Mouse (Mus musculus) spleen, postnatal 14 days (tissue): ENCODE measurements around the gene Rapgef6.

Experiments used
- DNase-seq, 2 experiments: peaks; one replicate each; pipeline ENCODE4 v3.0.0; 2021 to 2022; ENCODE audit warnings: low spot score in 2 of 2

Rapgef6 gene

DNA sequence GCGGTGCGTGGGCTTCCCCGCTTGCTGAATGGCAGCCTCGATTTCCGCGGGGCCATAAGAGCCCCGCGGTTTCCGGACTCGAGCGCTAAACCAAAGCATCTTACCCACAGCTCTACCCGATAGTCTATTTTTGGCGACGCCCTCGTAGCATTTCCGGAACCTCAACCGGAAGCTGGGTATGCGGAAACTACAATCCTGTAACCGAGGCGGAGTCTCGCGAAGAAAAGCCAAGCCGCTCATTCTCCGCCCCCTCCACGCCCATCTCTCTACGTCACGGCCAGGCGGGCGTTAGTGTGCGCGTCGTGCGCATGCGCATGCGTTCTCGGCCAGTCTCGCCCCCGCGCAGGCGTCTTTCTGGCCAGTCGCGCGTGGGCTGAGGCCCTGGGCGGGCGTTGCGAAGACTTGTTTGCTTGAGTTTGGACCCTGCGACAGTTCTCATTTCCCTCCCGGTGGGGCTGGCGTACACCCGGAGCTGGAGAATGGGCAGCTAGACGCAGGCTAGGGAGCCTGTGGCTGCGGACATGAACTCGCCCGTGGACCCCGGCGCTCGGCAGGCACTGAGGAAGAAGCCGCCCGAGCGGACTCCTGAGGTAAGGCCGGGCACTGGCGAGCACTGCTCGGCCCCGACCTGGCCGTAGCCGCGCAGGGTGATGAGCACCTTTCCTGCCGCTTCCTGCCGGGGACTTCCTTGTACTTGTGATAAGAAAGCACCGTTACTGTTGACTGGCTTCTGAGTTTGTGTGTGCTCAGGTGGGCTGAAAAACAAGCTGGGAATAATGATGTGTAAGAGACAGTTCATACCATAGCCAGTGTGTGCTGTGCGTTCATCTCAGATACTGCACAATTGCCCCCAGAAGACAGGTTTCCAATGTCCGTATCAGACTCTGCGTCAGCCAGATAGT, at the start of gene Rapgef6:
Rapgef6 (plus strand) TSS at position 319 of the 902 bp plus-strand sequence.
- DNase-seq = peak; percentile 98 to 99

DNA sequence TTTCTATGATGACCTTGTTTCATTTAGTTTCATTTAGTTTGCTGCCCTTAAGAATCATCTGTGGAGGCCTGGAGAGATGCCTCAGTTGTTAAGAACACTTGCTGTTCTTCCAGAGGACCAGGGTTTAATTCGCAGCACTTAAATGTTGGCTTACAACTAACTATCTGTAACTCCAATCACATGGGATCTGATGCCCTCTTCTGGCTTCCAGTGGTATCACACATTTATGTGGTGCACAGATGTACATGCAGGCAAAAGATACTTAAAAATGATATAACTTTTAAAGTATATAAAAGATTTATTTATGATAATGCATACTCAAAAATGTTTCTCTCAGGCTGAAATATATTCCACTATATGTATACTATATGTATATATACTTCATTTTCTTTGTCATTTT, 44.2 kb upstream of the Rapgef6 start:
- no peak for DNase-seq

DNA sequence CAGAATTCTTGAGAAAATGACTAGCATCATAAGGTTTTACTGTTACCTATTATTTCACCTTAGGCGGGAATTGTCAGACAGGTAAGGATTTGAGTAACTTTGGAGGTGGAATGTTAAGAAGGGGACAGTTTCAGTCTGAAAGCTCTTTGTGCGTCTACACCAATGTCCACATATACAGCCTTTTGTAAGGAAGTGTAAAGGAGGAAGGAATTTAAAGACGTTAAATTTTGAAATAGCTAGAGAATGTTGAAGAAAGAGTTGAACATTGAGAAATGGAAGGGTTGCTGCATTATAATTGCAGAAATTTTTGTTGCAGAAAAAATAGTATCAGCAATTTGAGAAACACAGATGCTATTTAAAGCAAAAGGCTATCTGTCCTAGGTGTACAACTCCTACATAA, 36.6 kb upstream of the Rapgef6 start:
- no peak for DNase-seq

DNA sequence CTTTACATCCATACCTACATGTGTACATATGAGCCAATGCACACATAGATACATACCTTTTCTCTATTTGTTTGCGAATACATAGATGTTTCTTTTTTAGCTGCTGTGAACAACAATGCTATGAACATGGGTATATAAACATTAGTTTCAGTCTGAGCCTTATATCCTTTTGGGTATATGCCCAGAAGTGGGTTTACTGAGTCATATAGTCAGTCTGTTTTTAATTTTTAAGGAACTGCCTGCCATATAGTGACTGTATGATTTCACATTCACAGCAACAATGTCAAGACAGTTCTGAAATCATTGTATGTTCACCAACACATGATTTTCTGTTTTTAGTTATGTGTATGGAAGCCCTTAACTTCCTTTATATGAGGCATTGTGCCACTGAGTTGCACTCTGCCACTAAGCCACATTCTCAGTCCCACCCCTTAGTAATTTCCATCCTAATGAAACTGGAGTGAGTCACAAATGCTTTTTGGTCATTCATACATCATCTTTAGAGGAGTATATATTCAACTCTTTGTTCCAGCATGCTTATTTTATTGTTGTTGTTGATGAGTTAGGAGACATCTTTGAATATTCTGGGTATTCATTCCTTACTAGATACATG, 30.6 kb upstream of the Rapgef6 start:
- no peak for DNase-seq

DNA sequence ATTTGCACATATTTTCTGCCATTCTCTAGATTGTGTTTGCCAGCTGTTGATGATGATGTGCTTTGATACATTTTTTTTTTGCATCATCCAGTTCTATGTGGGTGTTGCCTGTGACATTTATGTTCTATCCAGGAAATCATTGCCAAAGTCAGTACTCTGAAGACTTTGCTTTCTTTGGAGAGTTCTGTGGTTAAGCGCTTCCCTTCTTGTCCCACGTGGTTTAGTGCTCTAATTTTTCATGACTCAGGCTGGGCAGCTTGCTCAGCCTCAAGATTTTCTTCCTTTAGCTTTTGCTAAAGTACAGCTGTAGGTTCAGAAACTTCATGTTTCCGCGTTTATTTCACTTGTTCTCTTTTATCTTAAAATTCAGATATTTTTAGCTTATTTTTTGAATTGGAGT, 30.1 kb upstream of the Rapgef6 start:
- no peak for DNase-seq

DNA sequence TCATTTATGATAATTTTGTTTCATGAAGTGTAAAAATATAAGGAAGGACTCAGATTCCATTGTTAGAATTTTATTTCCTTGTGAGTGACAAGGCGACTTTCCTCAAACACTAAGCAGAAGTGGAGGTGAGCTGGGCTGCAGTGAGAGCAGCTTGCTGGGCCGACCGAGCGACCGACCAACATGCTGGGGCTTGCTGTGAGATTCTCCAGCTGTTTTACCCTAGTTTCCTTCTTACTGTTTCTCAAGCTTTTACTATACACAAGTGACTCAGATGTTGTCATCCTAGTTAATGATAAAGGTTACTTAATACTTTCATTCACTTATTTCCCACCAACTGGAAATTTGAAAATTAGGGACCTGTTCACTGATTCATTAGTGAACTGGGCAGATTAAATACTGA, 22.8 kb upstream of the Rapgef6 start:
- no peak for DNase-seq

DNA sequence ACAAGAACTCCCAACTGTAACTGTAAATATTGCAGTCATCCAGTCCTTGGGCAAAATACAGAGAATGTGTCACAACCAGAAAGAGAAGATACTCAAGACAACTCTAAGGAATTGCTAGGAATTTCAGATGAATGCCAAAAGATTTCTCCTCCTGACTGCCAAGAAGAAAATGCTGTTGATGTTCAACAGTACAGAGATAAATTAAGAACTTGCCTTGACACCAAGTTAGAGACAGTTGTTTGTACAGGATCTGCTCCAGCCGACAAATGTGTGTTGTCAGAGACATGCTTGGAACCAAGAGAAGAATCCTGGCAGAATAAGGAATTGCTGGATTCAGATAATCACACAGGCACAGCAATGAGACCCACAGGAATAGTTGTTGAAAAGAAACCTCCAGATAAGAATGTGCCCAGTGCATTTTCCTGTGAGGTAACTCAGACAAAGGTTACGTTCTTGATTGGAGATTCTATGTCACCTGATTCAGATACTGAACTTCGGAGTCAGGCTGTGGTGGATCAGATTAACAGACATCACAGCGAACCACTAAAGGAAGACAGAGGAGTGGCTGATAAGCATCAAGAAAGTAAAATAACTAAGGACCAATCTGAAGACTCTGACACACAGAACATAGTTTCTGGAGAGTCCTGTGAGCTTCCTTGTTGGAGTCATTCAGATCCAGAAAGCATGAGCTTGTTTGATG, 20.0 kb upstream of the Rapgef6 start:
- DNase-seq = no peak

DNA sequence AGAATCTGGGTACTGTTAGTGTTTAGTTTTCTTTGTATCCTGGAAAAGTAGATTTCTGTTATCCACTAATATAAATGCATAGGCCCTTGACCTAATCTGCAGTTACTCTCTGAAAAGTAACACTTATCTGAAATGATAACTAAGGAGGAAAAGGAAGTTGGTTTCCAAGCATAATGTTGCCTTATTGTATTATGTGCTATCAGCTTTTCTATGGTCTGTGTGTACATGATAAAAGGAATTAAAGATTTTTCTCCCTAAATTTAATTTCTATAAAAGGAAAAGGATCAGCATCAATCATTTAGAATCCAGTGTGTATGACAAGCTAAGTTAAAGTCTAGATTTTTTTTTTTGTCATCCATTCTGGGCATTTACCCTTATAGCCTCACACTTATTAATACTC, 9.1 kb upstream of the Rapgef6 start:
- DNase-seq = no peak

DNA sequence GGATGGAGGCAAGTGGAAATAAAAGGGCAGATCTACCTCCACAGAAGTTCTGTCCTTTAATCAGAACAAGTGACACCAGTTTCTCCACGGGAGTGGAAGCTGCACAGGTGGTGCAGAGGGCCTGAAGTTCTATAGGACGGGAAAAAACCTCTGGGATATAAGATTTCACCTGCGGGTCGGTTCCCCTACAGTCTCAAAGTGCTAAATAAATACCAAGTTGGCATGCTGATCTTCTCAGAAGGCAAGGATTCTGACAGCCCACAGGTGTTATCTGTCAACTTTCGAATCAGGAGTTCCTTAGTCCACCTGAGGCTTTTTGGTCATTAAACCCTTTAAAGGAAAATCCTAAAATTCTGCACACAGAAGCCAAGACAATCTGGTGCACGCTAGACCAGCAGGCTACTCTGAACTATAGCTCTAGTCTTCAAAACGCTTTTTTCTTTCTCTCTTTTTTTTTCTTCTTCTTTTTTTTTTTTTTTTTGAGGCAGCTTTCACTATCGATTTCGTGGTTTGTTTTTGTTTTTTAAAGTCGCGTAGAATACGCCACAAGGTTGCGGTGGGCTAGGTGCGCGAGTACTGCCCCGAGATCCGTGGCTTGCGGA, 619 bp upstream of the Rapgef6 start:
- DNase-seq = no peak

DNA sequence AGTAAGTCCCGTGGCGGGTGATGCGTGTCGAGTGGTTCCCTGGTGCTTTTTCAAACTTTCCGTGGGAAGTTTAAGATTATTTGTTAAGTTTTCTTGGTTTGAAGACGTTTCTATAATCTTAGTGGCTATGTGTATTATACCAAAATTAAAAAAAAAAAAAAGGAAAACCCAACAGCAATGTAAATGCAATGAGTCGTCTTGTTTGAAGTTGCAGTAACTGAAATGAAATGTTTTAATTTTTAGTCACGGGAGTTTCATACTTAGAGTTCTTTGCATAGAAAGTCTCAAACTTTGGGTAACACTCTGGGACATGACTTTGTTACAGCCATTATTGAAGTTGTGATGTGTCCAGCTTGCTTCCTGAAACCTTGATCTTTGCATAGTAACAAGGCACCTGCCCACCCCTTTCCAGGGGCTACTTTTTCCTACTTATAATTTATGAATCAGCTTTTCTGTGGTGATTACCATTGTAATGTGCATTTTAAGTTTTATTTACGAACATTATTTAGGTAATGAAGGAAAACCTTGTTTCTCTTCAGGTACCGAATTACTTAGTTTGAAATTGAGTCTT, 869 bp downstream of the Rapgef6 start:
- no peak for DNase-seq

DNA sequence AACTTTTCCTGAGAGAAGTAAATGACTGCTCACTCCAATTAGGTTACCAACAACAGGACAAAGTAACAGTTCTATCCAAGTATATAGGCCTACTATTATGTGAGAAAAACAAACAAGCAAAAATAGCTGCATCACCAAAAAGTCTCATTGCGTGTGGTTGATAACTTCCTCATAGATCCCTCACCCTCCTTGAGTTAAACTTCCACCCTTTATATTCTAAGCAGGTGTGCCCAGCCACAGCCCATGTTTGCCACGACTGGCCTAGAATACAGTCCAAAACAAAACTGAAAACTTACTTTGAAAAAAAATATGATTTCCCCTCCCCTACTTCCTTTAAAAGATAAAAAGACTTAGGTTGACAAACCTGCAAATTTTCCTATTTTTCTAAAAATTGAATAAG, 5.4 kb downstream of the Rapgef6 start:
- DNase-seq = no peak

DNA sequence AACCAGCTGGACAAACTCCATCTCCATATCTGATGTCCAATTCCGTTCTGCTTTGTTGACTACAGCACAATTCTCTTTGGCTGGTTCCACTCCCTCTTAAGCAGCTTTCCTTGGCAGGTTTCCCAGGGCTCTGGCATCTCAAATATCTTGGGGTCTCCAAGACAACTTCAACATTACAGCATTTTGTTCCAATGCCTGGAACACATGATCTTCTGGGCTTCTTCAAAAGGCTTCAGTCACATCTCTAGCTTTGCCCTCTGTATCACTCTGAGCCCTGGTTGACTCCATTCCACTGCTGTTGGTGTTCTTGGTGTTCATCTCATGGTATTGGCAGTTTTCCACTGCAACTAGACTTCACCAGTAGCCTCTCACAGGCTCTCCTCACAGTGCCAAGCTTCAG, 7.7 kb downstream of the Rapgef6 start:
- DNase-seq = no peak

DNA sequence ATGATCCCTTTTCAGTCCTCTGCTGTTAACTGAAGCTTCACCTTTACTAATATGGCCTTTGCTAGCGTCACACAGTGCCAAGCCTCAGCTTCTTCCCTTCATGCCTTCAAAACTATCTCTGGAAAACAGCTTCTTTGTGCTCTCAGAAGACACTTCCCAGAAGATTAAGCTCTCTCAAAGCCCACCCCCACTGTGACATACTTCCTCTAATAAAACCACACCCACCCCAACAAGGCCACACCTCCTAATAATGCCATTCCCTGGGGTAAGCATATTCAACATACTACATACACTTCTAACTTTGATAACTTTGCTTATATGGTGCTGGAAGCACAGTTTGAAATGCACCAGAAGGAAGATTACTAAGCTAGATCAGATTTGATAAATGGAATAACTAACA, 8.3 kb downstream of the Rapgef6 start:
- DNase-seq = no peak

DNA sequence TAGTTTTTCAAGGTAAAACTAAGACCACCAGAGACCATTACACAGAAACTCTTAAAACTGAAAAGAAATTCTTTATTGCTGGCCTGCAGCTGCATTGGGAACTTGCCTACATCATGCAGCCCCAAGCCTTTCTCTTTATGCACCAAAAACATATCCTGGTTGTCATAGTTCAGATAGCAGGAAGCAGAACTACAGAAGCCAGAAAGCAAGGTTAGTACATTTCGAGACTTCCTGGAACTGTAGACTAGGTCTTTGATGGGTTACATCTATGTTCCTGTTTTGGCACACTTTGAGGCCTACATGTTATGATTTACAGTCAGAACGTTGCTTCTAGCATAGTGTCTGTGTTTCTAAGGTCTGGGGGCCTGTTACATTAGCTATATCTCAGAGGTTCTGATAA, 11.2 kb downstream of the Rapgef6 start:
- DNase-seq = no peak

DNA sequence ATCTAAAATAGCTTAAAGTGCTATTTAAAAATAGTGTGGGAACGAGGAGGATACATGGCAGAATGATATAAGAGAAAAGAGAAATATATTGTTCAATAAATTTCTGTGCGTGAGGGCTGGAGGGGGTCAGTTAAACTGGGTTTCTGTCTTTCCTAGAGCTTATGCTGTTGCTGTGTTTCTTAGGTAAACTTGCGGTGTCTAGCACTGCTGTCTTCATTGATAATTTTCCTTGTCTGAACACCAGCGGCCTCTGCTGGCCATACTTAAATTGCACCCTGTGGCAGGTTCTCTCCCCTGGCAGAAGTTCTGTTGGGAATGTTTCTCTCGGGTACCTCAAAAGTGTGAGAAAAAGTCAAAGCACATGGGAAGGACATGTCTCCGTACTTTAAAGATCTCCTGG, 12.2 kb downstream of the Rapgef6 start:
- DNase-seq = peak; percentile 69 to 78

DNA sequence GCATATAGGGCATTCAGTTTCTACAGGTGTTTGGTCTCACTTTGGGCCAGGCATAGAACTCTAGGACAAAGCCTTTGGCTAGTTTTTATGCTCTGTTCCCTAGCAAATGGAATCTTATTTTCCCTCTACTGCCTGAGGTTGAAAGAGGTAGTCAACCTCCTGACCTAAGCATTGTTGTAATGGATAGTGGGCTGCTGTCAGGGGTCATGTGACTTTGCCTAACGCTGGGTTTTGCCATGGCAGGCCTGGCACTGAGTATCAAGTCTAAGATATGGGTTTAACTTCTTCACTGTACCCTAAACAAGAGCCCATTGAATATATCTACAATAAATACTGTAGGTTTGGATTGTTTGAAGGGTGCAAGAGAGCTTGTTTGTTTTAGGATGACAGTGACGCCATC, 16.4 kb downstream of the Rapgef6 start:
- no peak for DNase-seq

DNA sequence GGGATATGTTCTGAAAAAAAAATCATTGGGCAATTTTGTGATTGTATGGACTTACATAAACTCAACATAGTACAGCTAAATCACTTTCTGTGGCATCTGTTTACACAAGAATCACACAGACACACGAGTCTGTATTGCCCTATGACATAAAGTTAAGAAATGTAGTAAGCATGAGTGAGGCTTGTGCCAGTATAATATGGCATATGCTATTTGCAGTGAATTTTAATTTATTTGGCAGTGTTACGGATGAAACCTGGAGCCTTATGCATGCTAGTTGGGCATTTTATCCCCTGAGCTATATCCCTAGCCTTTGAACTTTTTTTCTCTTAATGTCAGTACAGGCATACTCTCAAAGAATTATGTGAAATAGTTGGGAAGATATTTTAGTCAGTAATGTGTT, 16.8 kb downstream of the Rapgef6 start:
- no peak for DNase-seq

DNA sequence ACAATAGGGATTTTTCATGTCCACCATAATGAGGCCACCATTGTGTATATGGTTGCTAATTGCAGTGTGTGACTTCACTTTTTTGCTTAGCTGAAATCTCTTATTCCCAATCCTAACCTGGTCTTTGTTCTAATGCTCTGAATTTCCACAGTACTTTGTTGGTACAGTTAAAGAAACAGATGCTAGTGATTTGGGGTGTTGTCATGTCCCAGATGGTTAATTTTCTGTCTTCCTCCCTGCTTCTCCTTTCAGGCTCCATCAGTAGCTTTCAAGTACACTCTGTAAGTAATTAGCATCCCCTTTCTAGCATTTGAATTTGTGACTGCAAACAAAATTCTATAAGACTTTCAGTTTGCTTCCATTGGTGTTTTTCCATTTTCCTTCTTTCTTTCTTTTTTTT, 17.7 kb downstream of the Rapgef6 start:
- no peak for DNase-seq

DNA sequence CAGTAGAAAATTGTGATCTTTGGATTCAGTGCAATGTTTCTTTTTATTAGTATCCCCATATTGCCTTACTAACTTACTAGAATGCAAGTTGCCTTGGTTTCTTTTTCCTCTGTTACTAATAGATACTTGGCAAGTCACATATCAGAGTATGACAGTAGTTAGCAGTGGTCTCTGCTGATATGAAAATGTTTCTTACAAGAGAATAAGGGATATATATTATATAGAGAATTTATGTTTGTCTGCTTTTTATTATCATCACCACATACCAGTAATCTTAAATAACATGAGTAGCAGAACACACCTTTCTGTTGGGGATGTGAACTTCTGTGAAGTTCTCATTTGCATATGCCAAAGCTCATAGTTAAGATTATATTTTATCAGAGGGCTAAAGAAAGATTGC, 19.8 kb downstream of the Rapgef6 start:
- DNase-seq = no peak

DNA sequence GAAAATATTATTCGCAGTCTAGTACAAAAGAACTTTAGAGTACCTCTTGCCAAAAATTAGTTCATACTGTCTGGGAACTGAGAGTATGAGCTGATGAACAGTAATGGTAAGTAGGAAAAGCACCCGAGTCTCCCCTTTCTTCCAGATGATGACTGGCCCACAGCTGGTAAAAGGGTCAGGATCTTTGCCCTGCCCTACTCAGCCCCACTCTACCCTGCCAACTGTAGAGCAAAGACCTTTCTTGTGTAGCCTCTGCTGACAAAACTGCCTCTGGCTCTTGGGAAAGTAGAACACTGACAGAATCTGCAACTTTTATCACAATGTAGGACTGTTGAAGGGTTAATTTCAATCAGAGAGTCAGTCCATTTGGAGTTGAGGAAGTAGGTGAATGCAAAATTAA, 32.3 kb downstream of the Rapgef6 start:
- no peak for DNase-seq

DNA sequence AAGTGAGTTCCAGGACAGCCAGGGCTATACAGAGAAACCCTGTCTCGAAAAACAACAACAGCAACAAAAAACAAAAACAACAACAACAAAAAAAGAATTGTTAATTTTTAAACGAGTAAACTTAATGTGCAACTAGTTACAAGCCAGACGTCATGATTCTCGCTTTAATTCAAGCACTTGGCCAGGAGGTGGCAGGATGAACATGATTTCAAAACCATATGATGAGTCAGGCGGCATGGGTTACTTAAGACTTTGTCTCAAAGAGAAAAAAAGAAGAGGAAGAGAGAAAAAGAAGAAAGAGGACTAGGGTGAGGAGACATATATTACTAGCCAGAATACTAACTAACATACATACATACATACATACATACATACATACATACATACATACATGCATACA, 40.1 kb downstream of the Rapgef6 start:
- DNase-seq = peak in 1 of 2 experiments; percentile 8

DNA sequence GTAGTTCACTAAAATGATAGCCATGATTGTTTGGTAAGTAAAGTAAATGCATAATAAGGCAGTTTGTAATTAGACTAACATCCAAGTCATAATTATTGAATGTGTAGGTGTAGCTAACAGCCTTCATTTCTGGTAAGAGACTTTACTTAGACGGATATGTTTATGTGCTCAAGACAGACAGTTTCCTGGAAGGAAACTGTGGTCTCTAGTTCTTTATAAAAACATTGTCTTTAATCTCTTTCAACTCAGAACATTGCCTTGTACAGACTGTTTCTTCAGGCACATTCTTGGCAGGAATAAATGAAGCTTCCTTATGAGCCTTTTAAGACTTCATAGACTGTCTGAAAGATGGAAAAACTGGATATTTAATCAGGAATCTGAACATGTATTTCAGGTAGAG, 45.3 kb downstream of the Rapgef6 start:
- DNase-seq = no peak
